Mouse (Mus musculus) liver, adult 2 months (tissue): ENCODE results near the gene Adamts20. TPM values are rescaled to one million over a fixed set of nuclear protein-coding genes. Genes with fewer than 3 reads are reported as not detected.

Source experiments
- DNase-seq: peaks from one replicate; pipeline ENCODE4 v3.0.0-alpha.2; 2011; ENCODE audit warnings: low read depth, low spot score; ENCODE audit errors: extremely low read depth
- H3K27ac ChIP-seq: fragments of 200-500 bp; replicated peaks from 2 replicates; pipeline ENCODE4 v1.5.1; 2012; ENCODE audit warnings: low read depth, mild to moderate bottlenecking, control low read depth, inconsistent platforms, low read length; ENCODE audit not compliant: insufficient read depth
- H3K27me3 ChIP-seq: fragments of 200-500 bp; 2 replicates; pipeline ENCODE4 v1.6.1; 2012; ENCODE audit warnings: mild to moderate bottlenecking, moderate library complexity, low read length, inconsistent platforms; ENCODE audit not compliant: control insufficient read depth, insufficient read depth
- H3K36me3 ChIP-seq: fragments of 200-500 bp; 2 replicates; pipeline ENCODE4 v1.6.1; 2012; ENCODE audit warnings: low read length, inconsistent platforms; ENCODE audit not compliant: control insufficient read depth, insufficient read depth
- H3K4me1 ChIP-seq: fragments of 200-500 bp; 2 replicates; pipeline ENCODE4 v1.6.1; 2011; ENCODE audit warnings: low read length; ENCODE audit not compliant: control insufficient read depth, insufficient read depth
- H3K4me3 ChIP-seq: fragments of 200-500 bp; 2 replicates; pipeline ENCODE4 v1.5.1; 2011; ENCODE audit warnings: low read depth, mild to moderate bottlenecking, control low read depth, low read length, moderate library complexity; ENCODE audit not compliant: insufficient read depth
- H3K79me2 ChIP-seq: fragments of 200-500 bp; 2 replicates; pipeline ENCODE4 v1.6.1; 2012; ENCODE audit warnings: inconsistent platforms, mild to moderate bottlenecking, low read length, moderate library complexity; ENCODE audit not compliant: control insufficient read depth, insufficient read depth
- H3K9ac ChIP-seq: fragments of 200-500 bp; 2 replicates; pipeline ENCODE4 v1.6.1; 2012; ENCODE audit warnings: low read depth, mild to moderate bottlenecking, control low read depth, inconsistent platforms, low read length
- CTCF ChIP-seq: fragments of 200-500 bp; IDR thresholded peaks from 2 replicates; pipeline ENCODE4 v1.5.1; 2011; ENCODE audit warnings: low read depth, low read length, control low read depth
- POLR2A ChIP-seq: fragments of 200-500 bp; IDR thresholded peaks from 2 replicates; pipeline ENCODE4 v1.6.1; 2011; ENCODE audit warnings: low read length, control low read depth; ENCODE audit not compliant: insufficient read depth; ENCODE audit errors: extremely low read depth
- WGBS: fragments of 180-500 bp; shearing (Covaris S2); methylation state at CpG from one replicate; pipeline ENCODE4 v1.1.7; 2018; 5-methylcytosine and 5-hydroxymethylcytosine counted together
- polyA plus RNA-seq: library from polyadenylated mRNA; depleted of rRNA; stranded (reverse); fragments of >200 nt; gene quantifications from 2 replicates; pipeline ENCODE4 v1.2.3, GENCODE M21; 2012; rRNA removed
- total RNA-seq: library from RNA; depleted of rRNA; stranded (reverse); fragments of >200 nt; gene quantifications from 2 replicates; pipeline ENCODE4 v1.2.3, GENCODE M21; 2014; rRNA removed

The Adamts20 gene
- total and polyA plus RNA-seq, 2 experiments = not detected

GRCm38 (mm10) chr15:94231246-94231645, 234.0 kb downstream of the Adamts20 start:
- H3K4me1 ChIP-seq = no peaks in the 10 kb centered on the region
- WGBS = 37% methylated on average over 5 of the region's 5 CpGs
- no peaks in the 10 kb centered on the region for H3K79me2 ChIP-seq
- DNase-seq = no peak
- no peaks in the 10 kb centered on the region for H3K36me3 ChIP-seq
- TF ChIP-seq CTCF (no peak), POLR2A (no peak)
- no peaks in the 10 kb centered on the region for H3K27me3 ChIP-seq
- no peak overlapping the region for H3K4me3 ChIP-seq
- H3K27ac ChIP-seq = no peak overlapping the region
- no peak overlapping the region for H3K9ac ChIP-seq

- WGBS = 80% methylated on average over 1 of the region's 1 CpGs
- Histone ChIP-seq H3K27ac (no peak overlapping the region), H3K36me3 (no peaks in the 10 kb centered on the region), H3K9ac (no peak overlapping the region), H3K27me3 (no peaks in the 10 kb centered on the region), H3K79me2 (no peaks in the 10 kb centered on the region), H3K4me3 (no peak overlapping the region), H3K4me1 (no peaks in the 10 kb centered on the region)
- TF ChIP-seq CTCF = no peak
- TF ChIP-seq POLR2A = no peak
- no peak for DNase-seq
These were observed 237.8 kb downstream of the Adamts20 start for GRCm38 (mm10) chr15:94227388-94227787.

DNA sequence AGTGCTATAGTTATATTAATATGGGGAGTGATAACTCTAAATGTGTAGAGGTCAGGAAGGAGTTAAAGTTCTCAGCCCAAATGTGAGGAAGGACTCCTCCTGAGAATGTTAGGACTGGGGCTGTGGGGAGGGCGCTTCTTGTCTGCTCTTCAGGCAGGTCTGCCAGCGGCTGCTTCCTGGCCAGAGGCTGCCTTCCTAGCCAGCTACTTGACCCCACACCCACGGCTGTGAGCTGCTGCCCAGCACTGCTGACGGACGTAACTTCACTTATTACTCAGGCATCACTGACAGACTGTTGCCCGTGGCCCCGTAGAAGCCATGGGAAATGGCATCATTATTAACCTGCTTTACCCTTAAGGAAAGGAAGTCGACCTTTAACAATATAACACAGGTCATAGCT, 242.1 kb downstream of the Adamts20 start:
- no peak overlapping the region for H3K4me3 ChIP-seq
- H3K79me2 ChIP-seq = no peaks in the 10 kb centered on the region
- H3K27me3 ChIP-seq = no peaks in the 10 kb centered on the region
- H3K36me3 ChIP-seq = no peaks in the 10 kb centered on the region
- no peak for TF ChIP-seq POLR2A
- no peak overlapping the region for H3K27ac ChIP-seq
- 39% methylated on average over 8 of the region's 8 CpGs for WGBS
- H3K9ac ChIP-seq = no peak overlapping the region
- no peak for DNase-seq
- no peaks in the 10 kb centered on the region for H3K4me1 ChIP-seq

- 71% methylated on average over 8 of the region's 8 CpGs for WGBS
- no peak overlapping the region for H3K9ac ChIP-seq
These were observed 244.5 kb downstream of the Adamts20 start for GRCm38 (mm10) chr15:94220686-94221085.

More at GRCm38 (mm10) chr15:94220686-94221085, 244.5 kb downstream of the Adamts20 start:
- DNase-seq = no peak
- TF ChIP-seq CTCF = no peak
- no peak for TF ChIP-seq POLR2A
- Histone ChIP-seq H3K36me3 (no peaks in the 10 kb centered on the region), H3K27ac (no peak overlapping the region), H3K27me3 (no peaks in the 10 kb centered on the region), H3K4me1 (no peaks in the 10 kb centered on the region), H3K79me2 (no peaks in the 10 kb centered on the region), H3K4me3 (no peak overlapping the region)

Other genes starting within 250 kb of the Adamts20 start
- 0.92 and 1.1 TPM in 2 replicates for gene Pus7l, start 78.1 kb upstream of the Adamts20 start, total RNA-seq
- gene Pus7l, start 78.1 kb upstream of the Adamts20 start, polyA plus RNA-seq = 0.76 and 1.5 TPM in 2 replicates
- gene Irak4, start 78.2 kb upstream of the Adamts20 start, total RNA-seq = 6.0 and 6.9 TPM in 2 replicates
- 5.9 and 7.9 TPM in 2 replicates for gene Irak4, start 78.2 kb upstream of the Adamts20 start, polyA plus RNA-seq
- 28.1 and 34.2 TPM in 2 replicates for gene Twf1, start 124.5 kb upstream of the Adamts20 start, total RNA-seq
- gene Twf1, start 124.5 kb upstream of the Adamts20 start, polyA plus RNA-seq = 20.1 and 21.7 TPM in 2 replicates
- 0.13 and 0.46 TPM in 2 replicates for gene Tmem117, start 163.8 kb upstream of the Adamts20 start, total RNA-seq
- gene Tmem117, start 163.8 kb upstream of the Adamts20 start, polyA plus RNA-seq = not detected in 2 replicates